Mouse (Mus musculus) ovary, adult 2 months (tissue): ENCODE measurements around the gene Cep97. TPM values are rescaled to one million over a fixed set of nuclear protein-coding genes. Genes with fewer than 3 reads are reported as not detected.

Experiments used
- polyA plus RNA-seq: library from polyadenylated mRNA; depleted of rRNA; stranded (reverse); fragments of >200 nt; gene quantifications from 2 replicates; pipeline ENCODE4 v1.2.3, GENCODE M21; 2012; rRNA removed

Gene Cep97
- 0.64 and 0.74 TPM in 2 replicates for polyA plus RNA-seq

GRCm38 (mm10) chr16:55934453-55935037 is at the start of gene Cep97:
Gene Cep97, minus strand, starts transcription at chr16:55934855.

GRCm38 (mm10) chr16:55973431-55974255 is 39.0 kb upstream of the Cep97 start, which contains the start of gene Zbtb11:
Gene Zbtb11, plus strand, starts transcription at chr16:55973883.

GRCm38 (mm10) chr16:55966212-55966871 is 31.7 kb upstream of the Cep97 start, which contains the start of gene Rpl24:
Gene Rpl24, plus strand, starts transcription at chr16:55966275.

GRCm38 (mm10) chr16:55894893-55895650 is 39.6 kb downstream of the Cep97 start, which contains the start of gene Nxpe3:
Gene Nxpe3, minus strand, starts transcription at chr16:55895285.

Other genes with a start within 250 kb of the Cep97 start
- gene Nfkbiz, start 96.0 kb downstream of the Cep97 start, polyA plus RNA-seq, result 8.4 and 14.3 TPM in 2 replicates
- gene Nxpe3, start 39.6 kb downstream of the Cep97 start, polyA plus RNA-seq, result 0.53 and 0.75 TPM in 2 replicates
- 83.0 and 88.8 TPM in 2 replicates for gene Rpl24, start 31.4 kb upstream of the Cep97 start, polyA plus RNA-seq
- gene Zbtb11, start 39.0 kb upstream of the Cep97 start, polyA plus RNA-seq, result 5.3 and 6.1 TPM in 2 replicates
- 4.1 and 5.8 TPM in 2 replicates for gene Pcnp, start 94.9 kb upstream of the Cep97 start, polyA plus RNA-seq
- gene Trmt10c, start 103.0 kb upstream of the Cep97 start, polyA plus RNA-seq, result 4.0 and 5.1 TPM in 2 replicates
- 1.3 and 1.9 TPM in 2 replicates for gene Senp7, start 113.5 kb upstream of the Cep97 start, polyA plus RNA-seq